Mouse (Mus musculus) lung, postnatal 4 days (tissue): ENCODE measurements around the gene Bach2.
A peak's percentile ranks its signal among the peaks of the same experiment; 100 is the strongest.

Source experiments
- DNase-seq, 2 experiments: peaks; one replicate each; pipeline ENCODE4 v3.0.0; 2021

Bach2 gene

GRCm38 (mm10) chr4:32434612-32435011, 196.0 kb downstream of the Bach2 start:
- DNase-seq: no peak

- DNase-seq: no peak
Measured at GRCm38 (mm10) chr4:32439974-32440739, 201.6 kb downstream of the Bach2 start.

GRCm38 (mm10) chr4:32440740-32441072, 202.1 kb downstream of the Bach2 start:
- no peak for DNase-seq

DNA sequence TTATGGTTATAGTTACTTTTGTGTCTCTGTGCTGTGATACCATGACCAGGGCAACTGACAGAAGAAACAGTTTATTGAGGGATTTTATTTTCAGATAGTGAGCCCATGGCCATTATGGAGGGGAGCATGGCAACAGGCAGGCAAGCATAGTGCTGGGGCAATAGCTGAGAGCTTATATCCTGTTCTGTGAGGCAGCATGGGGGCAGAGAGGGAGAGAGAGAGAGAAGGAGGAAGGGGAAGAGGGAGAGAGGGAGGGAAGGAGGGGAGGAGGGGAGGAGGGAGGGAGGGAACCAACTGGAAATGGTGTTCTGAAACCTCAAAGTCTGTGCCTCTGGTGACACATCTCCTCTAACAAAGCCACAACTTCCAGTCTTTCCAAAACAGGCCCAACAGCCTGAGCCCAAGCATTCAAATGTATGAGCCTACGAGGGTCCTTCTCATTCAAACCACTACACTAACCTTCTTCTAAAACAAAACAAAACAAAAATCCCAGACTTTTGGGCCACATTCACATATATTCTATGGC, 206.1 kb downstream of the Bach2 start:
- DNase-seq: no peak

- DNase-seq: no peak
Measured at GRCm38 (mm10) chr4:32447850-32448249, 209.2 kb downstream of the Bach2 start.

DNA sequence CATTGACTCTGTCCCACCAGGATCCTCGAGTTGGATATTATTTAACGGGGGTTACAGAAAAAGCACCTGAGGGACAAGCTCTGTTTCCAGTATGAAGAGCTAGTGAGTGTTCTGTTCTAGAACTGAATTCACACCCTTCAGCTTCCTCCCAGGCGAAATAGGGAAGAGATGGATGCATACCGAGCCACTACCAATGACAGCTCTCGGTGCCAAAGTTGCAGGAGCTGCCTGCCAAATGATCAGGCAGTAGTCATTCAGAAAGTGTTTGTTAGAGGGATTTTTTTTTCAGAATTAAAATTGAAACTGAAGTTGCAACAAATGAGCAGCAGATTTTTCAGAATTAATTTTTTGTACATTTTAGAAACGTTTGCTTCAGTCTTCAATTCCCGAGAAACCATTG, 223.4 kb downstream of the Bach2 start:
- DNase-seq: no peak

- DNase-seq: no peak
Measured at GRCm38 (mm10) chr4:32463065-32463464, 224.5 kb downstream of the Bach2 start.

- DNase-seq: no peak
Measured at GRCm38 (mm10) chr4:32464540-32464939, 225.9 kb downstream of the Bach2 start.

DNA sequence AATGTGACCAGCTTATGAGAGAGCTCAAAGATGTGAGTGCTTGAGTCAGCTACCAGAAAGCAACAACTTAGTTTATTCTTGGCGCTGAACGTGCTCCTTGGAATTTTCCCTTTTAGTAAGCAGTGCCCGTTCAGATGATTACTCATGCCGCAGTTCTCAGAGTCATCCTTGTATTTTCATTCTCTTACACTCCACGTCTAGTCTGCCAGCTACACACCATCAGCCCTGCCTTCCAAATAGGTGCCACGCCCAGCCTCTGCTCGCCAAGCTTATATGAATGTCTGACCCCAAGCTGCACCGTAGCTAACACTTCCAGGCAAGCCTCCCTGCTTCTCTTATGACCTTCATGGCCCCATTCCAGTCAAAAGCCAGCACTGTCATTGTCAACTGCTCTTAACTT, 227.4 kb downstream of the Bach2 start:
- peak in 1 of 2 experiments; percentile 40 for DNase-seq

DNA sequence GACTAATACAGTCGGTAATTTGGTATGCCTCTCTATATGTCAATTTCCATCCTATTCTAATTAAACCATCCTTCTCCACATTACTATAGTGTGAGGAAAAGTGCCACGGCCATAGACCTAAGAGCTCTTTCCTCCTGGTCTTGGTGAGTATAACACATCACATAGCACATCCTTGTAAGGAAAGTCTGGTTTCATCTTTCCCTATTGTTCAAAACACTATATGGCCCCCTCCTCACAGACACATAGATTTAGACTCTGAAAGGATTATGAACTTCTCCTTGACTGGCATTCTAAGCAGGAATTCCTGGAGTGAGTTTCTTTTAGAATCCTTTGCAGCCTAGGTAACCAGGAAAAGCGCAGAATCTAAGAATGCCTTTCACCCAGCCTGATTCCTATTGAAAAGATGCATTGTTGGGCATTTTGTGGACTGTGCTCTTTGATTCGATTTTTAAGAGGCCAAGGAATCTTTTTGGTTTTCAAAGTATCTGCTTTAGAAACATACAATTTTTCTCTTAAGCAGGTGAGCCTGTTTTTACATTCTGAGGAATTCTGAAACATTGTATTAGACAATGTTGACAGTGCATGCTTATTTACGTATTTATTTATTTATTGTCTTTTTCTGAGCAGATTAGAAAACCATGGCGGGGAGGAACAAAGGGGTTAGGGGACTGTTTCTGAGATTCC, 239.5 kb downstream of the Bach2 start:
- no peak for DNase-seq

- DNase-seq: no peak
Measured at GRCm38 (mm10) chr4:32479231-32479630, 240.6 kb downstream of the Bach2 start.

- no peak for DNase-seq
Measured at GRCm38 (mm10) chr4:32479801-32480700, 241.4 kb downstream of the Bach2 start.

DNA sequence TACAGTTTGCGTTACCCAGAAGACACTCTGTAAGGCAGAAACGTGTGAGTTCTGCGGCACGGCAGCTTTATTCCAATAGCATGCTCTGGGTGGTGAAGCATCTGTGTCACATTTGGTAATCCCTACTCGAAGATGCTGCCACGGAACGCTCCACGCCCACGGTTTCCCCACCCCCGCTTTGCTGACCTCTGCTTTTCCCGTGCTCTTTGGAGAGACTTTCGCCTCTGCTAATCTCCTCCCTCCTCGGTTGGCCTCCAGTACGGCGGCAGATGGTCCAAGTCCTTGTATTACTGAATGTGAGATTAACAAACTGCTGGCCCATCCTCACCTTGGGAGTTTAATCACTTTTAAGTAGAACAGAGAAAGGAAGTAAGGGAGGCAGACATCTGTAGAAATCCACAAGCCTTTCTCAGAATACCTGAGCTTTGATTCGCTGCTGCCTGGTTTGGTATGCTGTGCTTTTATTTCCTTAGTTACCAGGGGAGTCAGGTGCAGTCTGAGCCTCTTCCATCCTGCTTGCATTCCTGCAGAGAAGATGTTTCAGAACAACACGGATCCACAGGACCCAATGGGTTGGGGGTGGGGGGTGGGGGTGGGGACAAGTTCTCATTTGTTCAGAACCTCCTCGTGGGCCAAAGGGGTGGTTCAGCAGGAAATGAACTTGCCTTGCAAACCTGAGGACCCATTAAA, 242.9 kb downstream of the Bach2 start:
- no peak for DNase-seq

- DNase-seq: no peak
Measured at GRCm38 (mm10) chr4:32482138-32482537, 243.5 kb downstream of the Bach2 start.

DNA sequence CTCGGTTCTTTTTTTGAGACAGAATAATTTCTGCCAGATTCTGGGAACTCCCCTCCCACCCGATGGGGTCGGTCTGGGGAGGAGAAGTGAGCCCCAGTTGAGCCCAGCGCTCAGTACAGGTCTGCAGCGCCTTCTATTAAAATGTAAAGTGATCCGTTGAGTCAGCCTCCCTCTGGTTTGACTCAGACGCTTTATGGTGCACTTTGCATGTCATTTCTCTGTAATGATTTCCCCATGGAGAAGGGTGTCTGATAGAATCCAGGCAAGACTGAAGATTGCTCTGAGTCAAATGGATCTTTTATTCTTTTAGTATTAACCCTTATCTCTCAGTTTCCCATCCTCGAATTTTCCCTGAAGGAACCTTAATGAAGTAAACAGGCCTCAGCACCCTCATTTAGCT, 244.3 kb downstream of the Bach2 start:
- no peak for DNase-seq

GRCm38 (mm10) chr4:32485848-32486247, 247.2 kb downstream of the Bach2 start:
- DNase-seq: no peak

GRCm38 (mm10) chr4:32486654-32487398, 248.2 kb downstream of the Bach2 start:
- peak; percentile 43 to 58 for DNase-seq

GRCm38 (mm10) chr4:32489186-32489585, 250.6 kb downstream of the Bach2 start:
- DNase-seq: no peak

- DNase-seq: no peak
Measured at GRCm38 (mm10) chr4:32491176-32491575, 252.6 kb downstream of the Bach2 start.

GRCm38 (mm10) chr4:32492834-32493233, 254.2 kb downstream of the Bach2 start:
- DNase-seq: no peak

GRCm38 (mm10) chr4:32501780-32502179, 263.2 kb downstream of the Bach2 start:
- DNase-seq: no peak

GRCm38 (mm10) chr4:32502181-32502580, 263.6 kb downstream of the Bach2 start:
- no peak for DNase-seq
